Mouse (Mus musculus): ENCODE measurements around the gene Ppp1r2. TPM values are rescaled to one million over a fixed set of nuclear protein-coding genes. Genes with fewer than 3 reads are reported as not detected.

Ppp1r2 gene
- polyA plus RNA-seq, 1 experiment from 2014 or later, result 84.3 TPM

DNA sequence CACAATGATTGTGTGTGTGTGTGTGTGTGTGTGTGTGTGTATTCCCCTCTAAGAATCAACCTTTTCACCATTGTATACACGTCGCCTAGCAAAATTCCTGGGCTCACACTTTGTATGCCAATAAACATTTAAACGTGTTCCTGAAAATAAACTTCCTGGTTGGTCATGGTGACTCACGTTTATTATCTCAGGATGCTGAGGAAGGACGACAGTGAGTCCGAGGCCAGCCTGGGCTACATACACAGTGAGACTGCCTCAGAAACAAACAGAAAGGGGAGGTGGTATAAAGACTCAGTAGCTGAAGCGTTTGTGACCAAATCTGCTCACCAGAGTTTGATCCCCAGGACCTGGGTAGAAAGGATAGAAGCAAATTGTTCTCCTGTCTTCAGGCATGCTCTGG is 27.6 kb downstream of the Ppp1r2 start:
- no peak for ATAC-seq (replicated peaks)
- Histone ChIP-seq H3K36me3 (peaks cover 5% of the 10 kb centered on the region; the same call in 1 of the 2 replicates), H3K27me3 (no peaks in the 10 kb centered on the region), H3K4me1 (0 out of 2 replicates have a peak, but pooled peaks cover 2% of the 10 kb centered on the region), H3K27ac (replicated peaks) (no peak overlapping the region), H3K9ac (replicated peaks) (no peak overlapping the region), H3K9me3 (no peaks in the 10 kb centered on the region), H3K4me2 (replicated peaks) (no peak overlapping the region), H3K4me3 (no peak overlapping the region)
- WGBS, result 80% methylated on average over 7 of the region's 7 CpGs

DNA sequence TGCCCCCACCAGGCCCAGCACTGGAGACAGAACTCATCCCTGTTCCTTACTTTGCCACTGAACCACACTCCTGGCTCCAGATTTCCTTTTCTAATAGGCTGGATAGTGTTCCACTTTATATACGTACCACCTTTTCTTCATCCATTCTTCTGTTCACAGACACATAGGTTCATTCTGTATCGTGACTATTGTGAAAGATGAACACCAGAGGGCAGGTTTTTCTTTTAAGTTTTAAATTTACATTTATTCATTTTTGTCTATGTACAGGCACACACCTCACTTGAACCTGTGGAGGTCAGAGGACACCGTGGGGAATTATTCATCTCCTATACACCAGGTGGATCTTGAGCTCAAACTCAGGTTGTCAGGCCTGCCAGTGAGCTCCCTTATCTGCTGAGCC is 31.0 kb downstream of the Ppp1r2 start:
- Histone ChIP-seq H3K27ac (replicated peaks) (no peak overlapping the region), H3K9ac (replicated peaks) (no peak overlapping the region), H3K27me3 (no peaks in the 10 kb centered on the region), H3K4me3 (no peak overlapping the region), H3K4me1 (0 out of 2 replicates have a peak, but pooled peaks cover 3% of the 10 kb centered on the region), H3K9me3 (no peaks in the 10 kb centered on the region), H3K4me2 (replicated peaks) (no peak overlapping the region), H3K36me3 (no peaks in the 10 kb centered on the region)
- WGBS, result 89% methylated on average over 3 of the region's 3 CpGs
- ATAC-seq (replicated peaks), result no peak

DNA sequence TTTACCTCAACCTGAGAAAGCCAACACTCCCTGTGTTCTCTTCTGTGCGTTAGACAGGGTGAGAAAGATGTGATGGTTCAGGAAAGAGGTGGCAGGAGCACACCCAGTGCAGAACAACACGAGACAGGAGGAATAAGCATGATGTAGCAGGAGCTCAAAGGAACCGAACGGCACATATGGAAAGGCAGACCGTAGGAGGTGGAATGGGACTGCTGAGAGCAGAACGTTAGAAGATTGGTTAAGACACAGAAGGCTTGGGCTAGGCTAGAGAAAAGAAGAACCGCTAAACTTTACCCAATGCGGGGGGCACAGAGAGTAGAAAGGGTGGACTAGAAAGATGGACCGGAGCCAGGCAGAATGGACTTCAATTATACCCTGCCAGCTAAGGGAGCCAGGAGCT is 33.6 kb downstream of the Ppp1r2 start:
- Histone ChIP-seq H3K27ac (replicated peaks) (no peak overlapping the region), H3K4me3 (no peak overlapping the region), H3K27me3 (no peaks in the 10 kb centered on the region), H3K9me3 (no peaks in the 10 kb centered on the region), H3K4me1 (0 out of 2 replicates have a peak, but pooled peaks cover 3% of the 10 kb centered on the region), H3K36me3 (no peaks in the 10 kb centered on the region), H3K4me2 (replicated peaks) (no peak overlapping the region), H3K9ac (replicated peaks) (no peak overlapping the region)
- WGBS, result 79% methylated on average over 9 of the region's 9 CpGs
- no peak for ATAC-seq (replicated peaks)

DNA sequence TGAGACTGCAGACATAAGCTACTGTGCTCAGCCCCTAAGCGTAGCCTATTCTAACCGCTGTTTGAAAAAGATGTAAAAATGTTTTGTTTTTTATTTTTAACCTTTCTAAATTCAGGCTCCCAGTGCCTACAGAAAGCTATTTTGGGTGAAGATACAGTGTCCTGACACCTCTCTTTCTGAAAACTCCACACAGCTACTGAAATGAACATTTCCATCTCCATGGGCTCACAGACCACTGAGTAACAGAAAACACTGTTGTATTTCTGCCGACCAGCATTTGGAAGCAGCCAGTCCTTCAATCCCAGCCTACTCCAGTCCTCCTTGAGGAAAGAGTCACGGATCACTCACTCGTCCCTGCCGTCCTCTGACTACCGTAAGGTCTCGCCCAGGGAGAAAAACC is 34.5 kb downstream of the Ppp1r2 start:
- H3K4me3 ChIP-seq, result no peak overlapping the region
- no peak overlapping the region for H3K27ac ChIP-seq (replicated peaks)
- no peak for ATAC-seq (replicated peaks)
- WGBS, result 94% methylated on average over 8 of the region's 8 CpGs
- H3K9me3 ChIP-seq, result no peaks in the 10 kb centered on the region
- H3K4me1 ChIP-seq, result 0 out of 2 replicates have a peak, but pooled peaks cover 3% of the 10 kb centered on the region
- no peak overlapping the region for H3K9ac ChIP-seq (replicated peaks)
- no peaks in the 10 kb centered on the region for H3K27me3 ChIP-seq
- no peak overlapping the region for H3K4me2 ChIP-seq (replicated peaks)
- no peaks in the 10 kb centered on the region for H3K36me3 ChIP-seq

DNA sequence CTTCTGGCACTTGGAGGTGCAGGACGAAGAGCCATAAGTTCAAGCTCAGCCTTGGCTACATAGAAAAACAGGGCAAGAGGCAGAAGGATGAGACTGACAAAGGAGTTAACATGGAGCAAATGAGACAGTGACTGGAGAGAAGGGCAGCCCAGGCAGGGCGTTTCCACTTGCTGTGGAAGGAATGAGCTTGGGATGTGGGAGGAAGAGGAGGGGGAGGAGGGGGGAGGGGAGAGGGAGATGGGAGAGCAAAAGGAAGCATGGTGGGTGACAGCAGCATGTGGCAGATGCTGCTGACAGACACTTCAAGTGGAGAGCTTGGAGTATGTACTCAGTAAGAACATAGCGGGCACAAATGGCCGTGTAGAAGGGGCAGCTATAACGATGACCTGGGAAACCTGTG is 36.8 kb downstream of the Ppp1r2 start:
- no peak for ATAC-seq (replicated peaks)
- no peaks in the 10 kb centered on the region for H3K9me3 ChIP-seq
- no peak overlapping the region for H3K4me2 ChIP-seq (replicated peaks)
- H3K4me3 ChIP-seq, result no peak overlapping the region
- H3K27me3 ChIP-seq, result no peaks in the 10 kb centered on the region
- peaks cover 12% of the 10 kb centered on the region for H3K4me1 ChIP-seq
- no peak overlapping the region for H3K27ac ChIP-seq (replicated peaks)
- WGBS, result 85% methylated on average over 5 of the region's 5 CpGs
- no peaks in the 10 kb centered on the region for H3K36me3 ChIP-seq
- H3K9ac ChIP-seq (replicated peaks), result no peak overlapping the region

DNA sequence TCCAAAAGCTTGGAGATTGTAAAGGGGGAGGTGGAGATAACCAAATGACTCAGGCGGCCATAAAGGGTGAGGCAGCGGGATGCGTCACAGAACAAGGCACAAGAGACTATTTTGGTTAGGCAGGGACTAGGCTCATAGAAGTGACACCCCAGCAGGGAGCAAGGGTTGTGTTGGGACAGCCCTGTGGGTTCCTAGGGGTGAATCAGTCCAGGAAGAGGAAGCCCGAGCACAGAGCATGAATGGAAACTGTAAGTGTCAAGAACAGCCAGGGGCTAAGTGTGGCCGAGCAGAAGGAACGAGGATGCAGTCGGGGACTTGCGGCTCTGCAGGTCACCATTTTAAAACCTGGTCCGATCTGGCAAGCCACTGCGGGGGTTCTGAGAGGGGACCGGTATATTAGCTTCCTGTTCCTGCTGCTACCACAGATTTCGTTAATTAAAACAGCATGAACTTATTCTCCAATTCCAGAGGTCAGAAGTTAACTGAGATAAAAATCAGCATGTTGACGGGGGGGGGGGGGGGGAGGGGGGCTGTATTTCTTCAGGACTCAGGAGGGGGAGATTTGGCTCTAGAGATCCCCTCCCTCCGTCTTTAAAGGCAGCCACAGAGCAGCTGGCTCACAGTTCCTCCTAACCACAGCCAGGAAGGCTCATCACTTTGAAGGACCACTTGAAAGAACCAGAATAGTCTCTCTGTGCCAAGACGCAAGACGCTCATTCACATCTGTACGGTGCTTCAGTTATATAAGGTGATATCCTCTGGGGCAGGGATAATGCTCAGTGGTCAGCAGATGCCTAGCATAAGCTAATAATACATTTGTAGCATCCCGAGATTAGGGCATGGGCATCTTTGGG is 39.4 kb downstream of the Ppp1r2 start:
- H3K4me1 ChIP-seq, result peaks cover 13% of the 10 kb centered on the region
- H3K9me3 ChIP-seq, result no peaks in the 10 kb centered on the region
- WGBS, result 36% methylated on average over 18 of the region's 18 CpGs
- H3K27ac ChIP-seq (replicated peaks), result no peak overlapping the region
- no peak overlapping the region for H3K4me3 ChIP-seq
- H3K27me3 ChIP-seq, result no peaks in the 10 kb centered on the region
- no peak overlapping the region for H3K9ac ChIP-seq (replicated peaks)
- no peak for ATAC-seq (replicated peaks)
- no peaks in the 10 kb centered on the region for H3K36me3 ChIP-seq
- no peak overlapping the region for H3K4me2 ChIP-seq (replicated peaks)

DNA sequence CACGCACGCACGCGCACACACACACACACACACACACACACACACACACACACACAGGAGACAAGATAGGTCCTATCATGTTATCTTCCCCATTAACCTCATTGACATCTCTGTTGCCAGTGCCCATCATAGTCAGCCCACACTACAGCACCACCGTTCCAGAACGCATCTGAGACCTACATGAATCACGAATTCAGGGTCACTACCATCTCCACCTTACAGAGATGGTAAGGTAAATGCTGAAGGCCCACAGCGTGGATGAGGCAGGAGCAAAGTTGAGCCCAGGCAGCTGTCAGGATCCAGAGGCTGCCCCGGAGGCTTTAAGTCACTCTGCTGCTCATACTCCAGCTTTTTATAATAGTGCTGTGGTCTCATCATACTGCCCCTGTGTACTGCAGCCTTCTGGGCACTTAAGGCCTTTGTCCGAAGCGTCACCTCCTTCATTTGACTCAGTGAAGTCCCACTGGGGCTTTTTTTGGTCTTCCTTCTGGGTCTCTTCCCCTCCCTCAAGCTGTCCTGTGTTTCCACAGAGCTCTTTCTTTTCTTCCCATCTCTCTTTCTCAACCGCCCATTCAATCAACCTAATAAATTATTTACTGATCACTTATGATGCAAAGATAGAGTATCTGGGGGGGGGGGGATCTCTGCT is 40.1 kb downstream of the Ppp1r2 start:
- Histone ChIP-seq H3K9ac (replicated peaks) (no peak overlapping the region), H3K4me3 (no peak overlapping the region)
- WGBS, result 80% methylated on average over 12 of the region's 12 CpGs

DNA sequence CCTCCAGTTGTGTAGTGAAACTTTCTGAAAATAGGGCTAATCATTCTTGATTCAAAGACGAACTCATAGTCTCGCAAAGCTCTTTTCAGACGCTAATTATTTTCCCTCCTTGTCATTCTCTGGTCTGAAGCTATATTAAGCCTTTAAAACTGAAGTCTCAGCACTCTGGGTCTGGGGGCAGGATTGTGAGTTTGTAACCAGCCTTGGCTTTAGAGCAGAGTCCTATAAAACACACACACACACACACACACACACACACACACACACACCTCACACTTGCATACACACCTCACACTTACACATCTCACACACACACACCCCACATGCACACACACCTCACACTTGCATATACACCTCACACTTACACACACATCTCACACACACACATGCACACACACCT is 40.7 kb downstream of the Ppp1r2 start:
- WGBS, result 8% methylated on average over 3 of the region's 3 CpGs
- Histone ChIP-seq H3K9ac (replicated peaks) (no peak overlapping the region), H3K9me3 (no peaks in the 10 kb centered on the region), H3K4me2 (replicated peaks) (no peak overlapping the region), H3K4me1 (peaks cover 13% of the 10 kb centered on the region), H3K27me3 (no peaks in the 10 kb centered on the region), H3K4me3 (no peak overlapping the region), H3K27ac (replicated peaks) (no peak overlapping the region), H3K36me3 (no peaks in the 10 kb centered on the region)
- ATAC-seq (replicated peaks), result no peak

More for the DNA sequence above, 40.1 kb downstream of the Ppp1r2 start:
- ATAC-seq (replicated peaks), result no peak
- Histone ChIP-seq H3K4me2 (replicated peaks) (no peak overlapping the region), H3K4me1 (peaks cover 13% of the 10 kb centered on the region), H3K9me3 (no peaks in the 10 kb centered on the region), H3K27me3 (no peaks in the 10 kb centered on the region), H3K36me3 (no peaks in the 10 kb centered on the region), H3K27ac (replicated peaks) (no peak overlapping the region)

DNA sequence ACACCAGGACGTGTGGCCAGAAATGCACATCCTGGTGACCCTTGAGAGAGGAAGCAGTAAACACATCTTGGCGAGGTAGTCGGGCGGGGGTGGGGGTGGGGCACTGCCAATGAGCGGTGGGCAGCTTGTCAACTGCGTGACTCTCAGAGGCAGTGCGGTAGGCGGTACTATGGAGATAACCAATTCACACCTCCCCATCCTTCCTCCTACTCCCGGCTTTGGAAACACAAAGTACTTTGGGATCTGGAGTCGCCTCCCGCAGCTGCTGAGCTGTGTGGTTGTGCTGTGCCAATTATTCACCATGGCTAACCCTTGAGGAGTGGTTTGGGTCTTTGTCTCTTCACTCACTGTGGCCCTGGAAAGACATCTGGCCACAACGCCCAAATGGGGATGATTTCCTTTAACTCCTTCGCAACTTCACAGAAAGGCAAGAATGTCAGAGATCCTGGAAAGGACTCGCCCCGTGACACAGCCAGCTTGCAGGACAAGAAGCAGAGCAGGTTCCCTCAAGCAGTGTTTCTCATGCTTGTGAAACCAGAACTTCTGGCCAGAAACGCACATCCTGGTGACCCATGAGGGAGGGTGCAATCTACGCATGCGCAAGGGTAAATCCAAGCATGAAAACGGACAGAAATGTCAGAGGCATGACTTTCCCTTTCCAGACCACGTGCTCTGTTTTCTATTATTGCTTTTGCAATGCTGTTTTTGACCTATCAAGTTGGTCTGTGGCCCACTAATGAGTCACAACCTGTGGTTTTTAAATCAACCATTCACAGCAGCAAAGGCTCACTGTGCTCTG is 41.3 kb downstream of the Ppp1r2 start:
- Histone ChIP-seq H3K36me3 (no peaks in the 10 kb centered on the region), H3K9ac (replicated peaks) (no peak overlapping the region), H3K9me3 (no peaks in the 10 kb centered on the region), H3K27me3 (no peaks in the 10 kb centered on the region), H3K4me1 (peaks cover 13% of the 10 kb centered on the region), H3K4me3 (no peak overlapping the region), H3K4me2 (replicated peaks) (peak overlapping the region; percentile 30), H3K27ac (replicated peaks) (0 out of 2 replicates have a peak overlapping the region, but pooled peaks have one; percentile 11)
- 30% methylated on average over 20 of the region's 20 CpGs for WGBS
- no peak for ATAC-seq (replicated peaks)

DNA sequence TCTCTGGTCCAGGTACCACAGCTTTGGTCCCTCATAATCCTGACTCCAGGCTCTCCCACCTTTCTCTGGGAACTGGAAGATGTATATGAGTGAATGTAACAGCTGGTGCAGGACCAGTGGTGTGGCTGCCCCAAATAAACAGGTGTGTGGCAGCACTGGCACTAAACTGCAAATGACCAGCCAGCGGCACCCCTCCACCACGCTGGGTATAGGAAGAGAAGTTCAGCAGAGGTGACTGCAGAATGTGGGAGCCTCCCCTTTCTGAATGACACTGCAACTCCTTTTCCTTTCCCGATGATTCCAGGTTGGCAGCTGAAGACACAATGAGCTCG is 41.9 kb downstream of the Ppp1r2 start:
- Histone ChIP-seq H3K27ac (replicated peaks) (no peak overlapping the region), H3K9me3 (no peaks in the 10 kb centered on the region), H3K4me3 (no peak overlapping the region), H3K4me1 (peaks cover 13% of the 10 kb centered on the region), H3K27me3 (no peaks in the 10 kb centered on the region), H3K9ac (replicated peaks) (no peak overlapping the region), H3K36me3 (no peaks in the 10 kb centered on the region), H3K4me2 (replicated peaks) (peak overlapping the region; percentile 30; the same call in 1 of the 2 replicates)
- WGBS, result 52% methylated on average over 4 of the region's 4 CpGs
- no peak for ATAC-seq (replicated peaks)

DNA sequence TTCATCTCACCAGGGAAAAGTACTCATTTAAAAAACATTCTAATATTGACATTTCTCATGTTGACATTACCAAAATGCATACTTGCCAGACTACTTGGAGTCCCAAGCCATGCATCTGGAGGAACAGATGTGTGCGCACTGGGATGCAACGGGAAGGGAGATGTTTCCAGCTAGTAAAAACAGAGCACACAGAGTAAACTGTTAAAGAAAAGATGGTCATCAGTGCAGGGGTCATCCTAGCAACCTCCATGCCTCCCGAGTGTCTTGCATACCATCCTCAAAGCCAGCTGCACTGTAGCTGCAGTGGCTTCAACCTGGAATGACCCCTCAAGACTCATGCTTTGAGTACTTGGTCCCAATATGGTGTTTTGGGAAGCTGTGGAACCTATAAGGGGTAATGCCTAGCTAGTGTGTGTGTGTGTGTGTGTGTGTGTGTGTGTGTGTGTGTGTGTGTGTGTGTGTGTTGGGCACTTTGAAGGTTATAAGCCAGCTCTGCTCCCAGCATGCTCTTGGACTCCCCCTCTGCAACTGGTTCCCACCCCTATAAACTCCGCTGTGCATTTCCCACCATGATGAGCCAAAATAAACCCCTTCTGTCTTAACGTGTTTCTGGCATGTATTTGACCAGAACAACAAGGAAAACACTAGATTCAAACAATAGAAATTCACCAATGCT is 42.4 kb downstream of the Ppp1r2 start:
- WGBS, result 84% methylated on average over 5 of the region's 5 CpGs
- Histone ChIP-seq H3K36me3 (no peaks in the 10 kb centered on the region), H3K4me2 (replicated peaks) (no peak overlapping the region), H3K4me1 (peaks cover 13% of the 10 kb centered on the region), H3K9me3 (no peaks in the 10 kb centered on the region), H3K9ac (replicated peaks) (no peak overlapping the region), H3K27me3 (no peaks in the 10 kb centered on the region), H3K4me3 (no peak overlapping the region), H3K27ac (replicated peaks) (no peak overlapping the region)
- ATAC-seq (replicated peaks), result no peak
